Mouse (Mus musculus) embryo, embryonic 10 days (tissue): ENCODE measurements around the gene Slit3.

ENCODE experiments used
- DNase-seq: peaks from one replicate; pipeline ENCODE4 v3.0.0-alpha.2; 2015; ENCODE audit warnings: low spot score

Slit3 gene

DNA sequence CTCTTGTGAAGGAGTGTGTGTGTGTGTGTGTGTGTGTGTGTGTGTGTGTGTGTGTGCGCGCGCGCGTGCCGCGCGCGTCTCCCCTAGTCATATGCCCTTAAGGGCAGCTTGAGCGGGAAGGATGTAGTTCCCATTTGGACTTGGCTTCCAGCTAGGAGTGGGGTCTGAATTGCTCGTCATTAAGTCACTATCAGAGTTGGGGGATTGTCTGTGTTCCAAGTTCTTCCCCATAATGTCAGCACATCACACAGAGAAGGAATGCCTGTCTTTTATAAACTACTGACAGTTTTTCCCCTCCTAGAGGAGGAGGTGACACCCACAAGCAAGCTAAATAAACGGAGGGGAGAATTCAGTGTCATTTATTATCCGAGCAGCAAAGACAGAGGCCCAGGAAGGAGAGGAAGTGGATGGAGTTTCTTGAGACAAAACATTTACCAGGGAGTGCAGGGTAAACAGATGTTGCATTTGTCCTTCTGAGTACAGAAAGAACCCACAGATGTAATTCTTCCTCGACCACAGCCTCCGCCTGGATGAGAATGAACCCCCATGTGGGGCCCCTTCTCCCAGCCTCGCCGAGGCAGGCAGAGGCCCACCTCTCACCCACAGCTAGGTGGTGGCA lies 3.6 kb downstream of the Slit3 start:
- peak; percentile 16 for DNase-seq

DNA sequence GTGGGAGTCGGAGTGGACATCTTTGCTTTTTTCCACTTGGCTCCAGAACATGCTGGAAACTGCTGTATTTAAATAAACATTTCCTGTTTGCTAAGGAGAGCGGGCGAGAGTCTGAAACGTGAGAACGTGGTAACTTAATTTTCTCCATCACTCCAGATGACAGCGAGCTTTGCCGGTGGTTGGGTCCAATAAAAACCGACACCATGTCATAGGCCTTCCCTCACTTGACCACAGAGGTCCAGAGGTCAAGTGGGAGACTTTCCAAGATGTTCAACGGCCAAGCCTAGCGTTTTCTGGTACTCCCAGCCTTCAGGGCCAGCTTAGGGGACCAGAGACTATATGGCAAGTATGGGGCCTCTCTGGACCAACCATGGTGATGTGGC lies 4.1 kb downstream of the Slit3 start:
- DNase-seq = peak; percentile 65

GRCm38 (mm10) chr11:35131740-35132139 lies 10.7 kb downstream of the Slit3 start:
- DNase-seq = no peak

DNA sequence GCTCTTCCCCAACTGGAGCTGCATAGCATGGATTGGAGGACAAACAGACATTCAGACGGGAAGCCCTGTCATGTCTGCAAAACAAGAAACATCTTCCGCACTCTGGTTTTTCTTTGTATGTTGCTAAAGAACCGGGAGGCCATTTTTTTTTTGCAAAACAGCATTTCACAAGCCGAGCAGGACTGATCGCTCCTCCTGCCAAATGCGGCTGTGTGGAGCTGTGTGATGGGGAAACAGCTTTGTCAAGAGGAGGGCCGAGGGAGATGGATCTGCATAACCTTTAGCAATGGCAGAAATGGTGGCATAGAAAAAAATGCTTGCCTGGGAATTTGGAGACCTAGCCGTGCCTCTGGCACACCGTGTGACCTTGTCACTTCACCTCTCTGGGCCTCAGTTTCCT lies 15.6 kb downstream of the Slit3 start:
- no peak for DNase-seq

GRCm38 (mm10) chr11:35140092-35140491 lies 19.1 kb downstream of the Slit3 start:
- no peak for DNase-seq

- DNase-seq = no peak
These were observed 21.2 kb downstream of the Slit3 start for GRCm38 (mm10) chr11:35142202-35142601.

GRCm38 (mm10) chr11:35142698-35143360 lies 21.8 kb downstream of the Slit3 start:
- no peak for DNase-seq

GRCm38 (mm10) chr11:35147818-35148445 lies 26.9 kb downstream of the Slit3 start:
- DNase-seq = no peak

- peak; percentile 72 for DNase-seq
These were observed 30.5 kb downstream of the Slit3 start for GRCm38 (mm10) chr11:35151539-35151951.

- DNase-seq = no peak
These were observed 31.9 kb downstream of the Slit3 start for GRCm38 (mm10) chr11:35152875-35153274.

DNA sequence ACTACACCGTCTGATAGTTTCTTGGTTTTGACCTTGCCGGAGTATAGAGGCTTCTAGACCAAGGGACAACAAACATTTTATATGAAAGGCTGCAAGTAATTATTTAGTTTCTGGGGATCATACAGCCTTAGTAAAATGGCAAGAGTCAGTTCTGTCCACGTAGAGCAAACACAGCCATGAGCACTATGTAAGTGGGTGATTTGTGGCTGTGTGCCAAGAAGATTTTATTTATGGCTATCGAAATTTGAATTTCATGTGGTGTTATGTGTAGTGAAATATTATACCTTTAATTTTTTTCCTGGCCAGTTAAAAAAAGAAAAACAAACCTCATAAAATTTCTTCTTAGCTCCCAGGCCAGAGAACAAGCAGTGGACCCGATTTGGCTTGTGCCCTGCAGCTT lies 33.4 kb downstream of the Slit3 start:
- DNase-seq = no peak

GRCm38 (mm10) chr11:35155281-35155680 lies 34.3 kb downstream of the Slit3 start:
- DNase-seq = no peak

DNA sequence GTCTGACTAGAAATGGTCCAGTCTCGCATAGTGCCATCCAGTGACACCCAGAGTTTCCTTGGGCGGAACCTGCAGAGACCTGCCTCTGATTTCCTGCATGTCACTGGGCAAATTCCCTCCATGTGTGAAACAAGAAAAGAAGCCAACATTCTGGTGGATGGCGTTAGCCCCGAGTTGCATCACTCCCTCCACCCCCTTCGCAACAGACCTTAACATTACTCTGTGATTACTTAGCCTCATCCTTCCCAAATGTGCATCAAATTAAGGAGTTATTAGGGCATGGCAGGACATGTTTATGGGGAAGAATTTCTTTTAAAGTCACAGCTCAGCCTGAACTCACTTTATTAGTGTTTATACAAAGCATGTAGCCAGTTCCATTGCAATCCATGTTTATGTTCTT lies 35.7 kb downstream of the Slit3 start:
- no peak for DNase-seq

GRCm38 (mm10) chr11:35160682-35161211 lies 39.7 kb downstream of the Slit3 start:
- no peak for DNase-seq

DNA sequence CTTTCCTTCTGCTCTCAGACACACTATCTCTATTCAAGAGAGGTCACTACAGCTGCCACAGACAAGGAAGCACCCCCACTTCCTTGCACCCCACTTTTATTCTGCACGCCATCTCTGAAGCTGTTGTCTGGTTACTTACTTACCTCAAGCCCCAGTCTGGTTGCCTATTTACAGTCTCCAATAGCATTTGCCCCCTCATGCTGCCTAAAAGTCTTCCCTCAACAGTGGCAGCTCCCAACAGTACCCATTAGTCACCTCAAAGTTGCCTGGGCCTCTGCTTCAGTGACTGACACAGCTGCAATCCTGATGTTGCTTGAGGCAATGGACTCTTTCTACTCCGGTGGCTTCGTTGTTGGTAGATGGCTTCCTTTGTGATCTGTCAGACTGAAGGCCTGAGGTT lies 42.4 kb downstream of the Slit3 start:
- no peak for DNase-seq

DNA sequence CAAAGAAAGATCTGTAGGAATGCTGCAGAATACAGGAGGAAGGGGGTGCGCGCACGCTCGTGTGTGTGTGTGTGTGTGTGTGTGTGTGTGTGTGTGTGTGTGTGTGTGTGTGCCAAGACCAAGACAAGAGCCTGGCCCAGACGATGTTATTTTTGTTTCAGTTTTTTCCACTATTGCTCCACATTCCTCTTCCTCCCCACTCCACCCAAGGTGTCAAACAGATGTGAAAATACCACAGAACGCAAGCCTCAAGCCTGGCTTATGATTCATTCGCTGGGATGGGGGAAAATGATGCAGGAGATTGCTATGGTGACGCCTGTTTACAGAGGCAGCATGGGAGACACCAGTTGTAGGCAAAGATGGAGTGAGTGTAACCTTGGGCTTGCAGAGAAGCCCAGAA lies 46.2 kb downstream of the Slit3 start:
- DNase-seq = no peak

- DNase-seq = no peak
These were observed 50.5 kb downstream of the Slit3 start for GRCm38 (mm10) chr11:35171505-35171904.

GRCm38 (mm10) chr11:35177564-35177963 lies 56.5 kb downstream of the Slit3 start:
- DNase-seq = no peak

GRCm38 (mm10) chr11:35178144-35178817 lies 57.3 kb downstream of the Slit3 start:
- DNase-seq = peak; percentile 66

DNA sequence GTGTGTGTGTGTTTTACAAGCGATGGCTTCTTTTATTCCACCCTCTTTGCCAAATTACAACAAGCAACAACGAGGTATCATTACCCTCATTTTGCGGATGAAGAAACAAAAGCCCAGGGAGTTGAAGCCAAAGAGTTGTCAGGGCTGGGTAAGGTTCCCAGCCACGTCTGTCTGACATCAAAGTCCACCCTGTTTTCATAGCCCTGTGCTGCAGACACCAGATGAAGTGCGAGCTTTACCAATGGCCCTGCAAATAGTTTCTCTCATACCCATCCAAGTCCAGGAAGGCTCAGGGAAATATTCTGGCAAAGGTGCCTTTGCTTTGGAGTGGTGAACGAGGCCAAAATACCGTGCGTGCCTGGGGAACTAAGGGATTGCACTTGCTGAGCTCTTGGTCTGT lies 58.3 kb downstream of the Slit3 start:
- no peak for DNase-seq

DNA sequence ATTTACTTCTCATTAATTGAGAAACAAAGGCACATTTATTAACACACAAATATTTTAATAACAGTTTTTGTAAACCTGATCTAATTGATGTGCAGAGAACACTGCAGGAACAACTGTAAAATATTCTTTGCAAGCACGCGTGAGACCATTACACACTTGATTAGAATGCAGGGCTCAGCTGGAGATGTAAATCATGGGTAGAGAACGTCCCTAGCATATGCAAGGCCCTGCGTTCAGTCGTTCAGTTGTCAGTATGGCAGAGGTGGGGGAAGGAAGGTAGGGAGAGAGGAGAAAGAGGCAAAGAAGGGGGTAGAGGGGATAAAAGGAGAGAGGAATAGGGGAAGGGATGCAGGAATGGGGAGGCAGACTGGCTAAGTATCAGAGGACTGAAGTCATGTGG lies 61.9 kb downstream of the Slit3 start:
- no peak for DNase-seq

- no peak for DNase-seq
These were observed 73.8 kb downstream of the Slit3 start for GRCm38 (mm10) chr11:35194826-35195225.

- no peak for DNase-seq
These were observed 75.8 kb downstream of the Slit3 start for GRCm38 (mm10) chr11:35196777-35197176.
